Mouse (Mus musculus): ENCODE measurements around the gene Lrrc26.

Gene Lrrc26

GRCm38 (mm10) chr2:25293706-25294105 lies 4.0 kb downstream of the Lrrc26 start:
- no peak for DNase-seq (ENCODE audit: low spot score in 2 of 2)

DNA sequence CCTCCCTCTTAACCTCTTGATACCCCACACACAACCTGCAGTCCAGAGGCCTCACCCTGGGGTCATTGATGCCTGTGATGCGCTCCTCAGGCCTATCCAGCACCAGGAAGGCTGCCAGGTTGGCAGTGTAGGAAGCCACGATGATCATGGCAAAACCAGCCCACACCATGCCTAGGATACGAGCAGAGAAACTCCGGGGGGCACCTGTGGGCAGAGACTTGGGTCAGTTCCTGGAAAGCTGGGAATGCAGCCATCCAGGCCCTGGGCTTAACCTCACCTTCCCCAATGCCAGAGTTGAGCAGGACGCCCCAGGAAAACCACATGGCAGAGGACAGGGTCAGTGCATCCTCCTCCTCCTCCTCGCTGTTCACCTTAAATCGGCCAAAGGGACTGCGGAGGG lies 7.4 kb downstream of the Lrrc26 start:
- no peak for DNase-seq (ENCODE audit: low spot score in 2 of 2)

DNA sequence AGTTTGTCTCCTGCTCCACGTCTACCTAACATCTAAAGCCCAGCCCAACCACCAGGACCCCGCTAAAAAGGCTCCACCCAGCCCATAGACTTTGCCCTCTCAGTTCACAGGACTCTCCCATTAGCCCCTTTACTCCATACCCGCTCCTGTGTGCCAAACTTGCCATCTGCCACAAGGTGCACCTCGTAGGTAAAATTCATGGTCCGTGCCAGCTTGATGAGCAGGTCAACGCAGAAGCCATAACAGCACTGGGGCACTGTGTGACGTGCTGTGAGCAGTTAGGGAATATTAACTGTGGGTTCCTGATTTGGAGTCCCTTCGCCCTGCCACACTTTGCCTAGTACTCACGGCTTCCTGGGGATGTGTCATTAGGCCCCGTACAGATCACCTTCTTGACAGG lies 8.3 kb downstream of the Lrrc26 start:
- no peak for DNase-seq (ENCODE audit: low spot score in 2 of 2)

GRCm38 (mm10) chr2:25303452-25303851 lies 13.7 kb downstream of the Lrrc26 start:
- DNase-seq (ENCODE audit: low spot score in 2 of 2) = no peak

GRCm38 (mm10) chr2:25303931-25304656 lies 14.4 kb downstream of the Lrrc26 start:
- no peak for DNase-seq (ENCODE audit: low spot score in 2 of 2)

DNA sequence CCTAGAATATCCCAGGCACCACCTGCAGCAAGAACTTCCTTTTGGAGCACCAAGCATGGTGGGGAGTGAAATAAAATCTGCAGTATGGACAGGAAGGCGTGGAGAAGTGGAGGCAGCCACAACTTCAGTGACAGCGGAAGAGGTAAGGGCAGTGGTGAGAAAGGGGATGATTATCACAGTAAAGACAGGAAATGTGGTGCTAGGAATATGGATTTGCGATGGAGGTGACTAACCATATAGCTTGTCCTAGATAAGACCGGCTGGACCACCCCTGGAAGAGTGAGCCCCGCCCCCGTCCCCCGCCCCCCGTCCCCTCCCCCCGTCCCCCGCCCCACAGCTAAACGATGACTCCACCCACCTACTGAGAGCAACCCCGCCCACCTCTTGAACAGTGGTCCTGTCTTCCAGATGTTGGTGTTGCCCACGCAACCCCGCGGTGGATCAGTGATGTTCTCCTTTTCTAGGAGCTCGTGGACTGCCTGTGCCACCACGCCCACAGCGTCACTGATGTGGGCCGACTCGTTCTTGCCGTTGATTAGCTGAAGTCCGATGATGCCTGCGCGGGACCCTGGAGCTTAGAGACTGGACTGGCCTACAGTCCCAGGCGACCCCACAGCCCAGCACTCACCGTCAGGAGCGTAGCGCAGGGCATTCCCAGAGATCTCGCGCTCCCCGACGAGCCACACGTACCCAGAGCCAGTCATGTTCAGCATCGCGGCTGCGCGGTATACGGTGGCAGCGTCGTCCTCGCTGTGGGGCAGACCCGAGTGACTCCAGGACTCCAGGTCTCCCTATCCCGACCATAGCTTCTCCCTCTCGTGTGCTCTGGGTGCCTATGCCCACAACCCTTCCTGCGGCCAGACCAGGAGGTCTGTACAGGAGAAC lies 15.2 kb downstream of the Lrrc26 start:
- no peak for DNase-seq (ENCODE audit: low spot score in 2 of 2)

- DNase-seq (ENCODE audit: low spot score in 2 of 2) = no peak
These were observed 16.1 kb downstream of the Lrrc26 start for GRCm38 (mm10) chr2:25305587-25306359.

GRCm38 (mm10) chr2:25310180-25310579 lies 20.5 kb downstream of the Lrrc26 start:
- DNase-seq (ENCODE audit: low spot score in 2 of 2) = no peak

- DNase-seq (ENCODE audit: low spot score in 2 of 2) = no peak
These were observed 21.3 kb downstream of the Lrrc26 start for GRCm38 (mm10) chr2:25310969-25311368.

GRCm38 (mm10) chr2:25311491-25311891 lies 21.8 kb downstream of the Lrrc26 start:
- no peak for DNase-seq (ENCODE audit: low spot score in 2 of 2)

DNA sequence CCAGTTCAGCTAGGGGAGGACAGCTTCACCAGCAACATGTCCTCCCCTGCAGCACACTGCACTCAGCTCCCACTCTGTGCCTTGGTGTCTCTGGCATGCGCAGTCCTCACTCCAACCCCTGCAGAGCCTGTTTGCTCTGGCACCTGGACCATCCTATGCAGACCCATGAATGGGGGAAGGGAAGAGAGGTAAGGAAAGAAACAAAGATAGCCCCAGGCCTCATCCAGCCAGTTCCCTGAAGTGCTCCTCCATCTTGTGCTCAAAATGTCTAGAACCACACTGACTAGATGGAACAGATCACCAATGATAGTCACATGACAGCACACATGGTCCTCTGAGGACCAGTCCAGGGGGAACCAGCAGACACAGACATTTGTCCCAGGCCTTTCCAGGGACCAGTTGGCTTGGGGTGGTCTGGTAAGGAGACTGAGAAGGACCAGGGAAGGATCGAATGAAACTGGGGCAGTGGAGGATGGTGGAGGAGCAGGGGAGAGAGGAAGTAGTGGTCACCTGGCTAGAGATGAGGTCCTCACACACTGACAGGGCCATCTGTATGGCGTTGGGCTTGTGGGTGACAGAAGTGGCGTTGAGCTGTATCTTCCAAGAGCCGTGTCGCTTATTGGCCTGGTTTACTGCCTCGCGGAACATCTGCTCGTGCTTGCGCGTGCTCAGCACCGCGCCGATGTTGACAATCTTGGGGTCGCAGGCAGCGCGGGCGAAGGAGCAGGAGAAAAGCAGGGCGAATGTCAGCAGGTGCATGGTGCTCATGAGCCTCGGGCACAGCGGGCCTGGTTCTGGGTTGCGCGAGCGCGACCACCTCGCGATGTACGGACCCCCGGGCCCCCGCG lies 28.6 kb downstream of the Lrrc26 start:
- DNase-seq (ENCODE audit: low spot score in 2 of 2) = no peak

DNA sequence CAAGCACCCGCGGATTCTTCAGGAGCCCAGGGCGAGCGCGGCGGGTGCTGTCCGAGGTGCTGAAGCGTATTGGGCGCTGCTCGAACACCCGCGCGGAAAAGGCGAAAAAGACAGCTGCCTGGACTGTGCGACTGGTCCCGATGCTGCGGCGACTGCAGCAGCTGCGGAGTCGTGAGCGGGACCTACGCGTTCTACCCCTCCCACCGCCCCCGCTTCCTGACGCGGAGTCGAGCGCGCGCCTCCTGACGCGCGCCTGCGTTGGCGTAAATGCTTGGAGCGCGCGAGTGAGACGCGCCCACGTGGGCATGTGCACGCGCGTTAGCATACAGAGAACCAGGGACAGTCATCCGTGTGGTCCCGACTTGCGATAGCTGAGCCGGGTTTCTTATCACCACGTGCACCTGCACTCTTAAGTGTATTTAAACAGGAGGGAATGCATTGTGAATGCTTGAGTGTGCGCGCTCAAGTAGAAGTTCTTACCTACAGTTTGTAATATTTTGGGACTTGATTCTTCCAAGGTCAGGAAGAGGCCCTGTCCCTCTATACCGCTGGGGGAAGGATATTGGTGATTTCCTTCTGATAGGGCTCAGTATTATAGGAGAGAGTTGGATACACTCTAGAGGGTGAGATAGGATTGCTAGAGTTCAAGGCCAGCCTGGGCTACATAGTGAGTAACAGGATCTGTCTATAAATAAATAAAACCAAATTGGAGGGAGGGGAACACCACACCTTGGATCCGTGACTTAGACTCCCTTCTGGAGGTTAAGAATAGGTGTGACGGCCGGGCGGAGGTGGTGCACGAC lies 29.5 kb downstream of the Lrrc26 start, which contains the start of gene Grin1:
Gene Grin1 (minus strand): TSS at position 217 of the 803 bp plus-strand sequence.
- no peak for DNase-seq (ENCODE audit: low spot score in 2 of 2)

GRCm38 (mm10) chr2:25320084-25320483 lies 30.4 kb downstream of the Lrrc26 start:
- DNase-seq (ENCODE audit: low spot score in 2 of 2) = no peak

DNA sequence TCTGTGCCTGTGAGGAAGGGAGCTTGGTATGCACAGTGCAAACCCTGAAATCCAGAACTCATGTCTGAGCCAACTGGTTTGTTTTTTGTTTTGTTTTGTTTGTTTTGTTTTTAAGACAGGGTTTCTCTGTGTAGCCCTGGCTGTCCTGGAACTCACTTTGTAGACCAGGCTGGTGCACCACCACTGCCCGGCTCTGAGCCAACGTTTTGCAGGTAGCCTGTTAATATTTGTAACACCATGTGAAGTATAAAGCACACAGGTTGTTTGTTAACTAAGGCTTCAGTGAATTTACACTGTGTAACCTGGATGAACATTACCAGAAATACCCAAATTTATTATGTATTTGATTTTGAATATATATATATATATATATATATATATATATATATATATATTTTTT lies 36.3 kb downstream of the Lrrc26 start:
- no peak for DNase-seq (ENCODE audit: low spot score in 2 of 2)

GRCm38 (mm10) chr2:25328440-25328839 lies 38.7 kb downstream of the Lrrc26 start:
- DNase-seq (ENCODE audit: low spot score in 2 of 2) = no peak

DNA sequence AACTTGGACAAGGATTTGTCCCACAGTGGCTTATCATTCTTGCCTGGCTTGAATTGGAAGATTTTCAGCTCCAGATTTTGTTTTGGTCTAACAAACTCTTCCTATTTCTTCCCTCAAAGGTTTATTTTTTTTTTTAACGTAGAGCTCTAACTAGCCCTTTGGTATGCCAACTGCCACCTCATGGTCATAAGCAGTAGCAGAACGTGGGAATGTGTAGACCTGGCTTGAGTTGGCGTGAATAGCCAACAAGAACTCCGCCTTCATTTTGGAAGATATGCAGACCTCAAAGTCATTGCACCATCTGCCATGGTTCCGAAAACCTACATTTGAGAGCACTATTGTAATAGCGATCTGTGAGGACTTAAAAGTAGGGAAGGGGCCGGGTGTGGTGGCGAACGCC lies 41.8 kb downstream of the Lrrc26 start:
- no peak for DNase-seq (ENCODE audit: low spot score in 2 of 2)

GRCm38 (mm10) chr2:25332286-25333160 lies 42.8 kb downstream of the Lrrc26 start, which contains the start of gene Man1b1:
Gene Man1b1 (plus strand): TSS chr2:25332338.
- DNase-seq (ENCODE audit: low spot score in 2 of 2) = peak; percentile 98 to 99

GRCm38 (mm10) chr2:25333569-25333968 lies 43.9 kb downstream of the Lrrc26 start:
- DNase-seq (ENCODE audit: low spot score in 2 of 2) = no peak

- DNase-seq (ENCODE audit: low spot score in 2 of 2) = no peak
These were observed 48.6 kb downstream of the Lrrc26 start for GRCm38 (mm10) chr2:25338303-25338702.

Data from urinary bladder, postnatal 4 days (tissue).